Mouse (Mus musculus) C2C12 (cell line): ENCODE results near the gene Tjp3. TPM values are rescaled to one million over a fixed set of nuclear protein-coding genes. Genes with fewer than 3 reads are reported as not detected.

Source experiments
- H3K27me3 ChIP-seq: one replicate; pipeline ENCODE4 v1.6.1; 2011; ENCODE audit not compliant: control insufficient read depth, insufficient read depth, insufficient read length
- H3K36me3 ChIP-seq: one replicate; pipeline ENCODE4 v1.6.1; 2011; ENCODE audit not compliant: control insufficient read depth, insufficient read depth
- H3K4me3 ChIP-seq: one replicate; pipeline ENCODE4 v1.5.1; 2011; ENCODE audit warnings: mild to moderate bottlenecking, control low read depth; ENCODE audit not compliant: poor library complexity, insufficient read depth, severe bottlenecking
- H3K79me2 ChIP-seq: one replicate; pipeline ENCODE4 v1.6.1; 2011; ENCODE audit not compliant: control insufficient read depth, insufficient read depth
- H3K79me3 ChIP-seq: one replicate; pipeline ENCODE4 v1.6.1; 2011; ENCODE audit warnings: low read depth, control low read depth
- H3ac ChIP-seq: one replicate; pipeline ENCODE3; 2011; ENCODE audit warnings: low read depth; ENCODE audit not compliant: control insufficient read depth, insufficient read length
- CEBPB ChIP-seq: IDR thresholded peaks from one replicate; pipeline ENCODE4 v1.6.1; 2011; ENCODE audit warnings: low read depth, mild to moderate bottlenecking, control low read depth, moderate library complexity
- CTCF ChIP-seq: IDR thresholded peaks from one replicate; pipeline ENCODE4 v1.5.1; 2011; ENCODE audit not compliant: control insufficient read depth, insufficient read depth, insufficient read length
- FOSL1 ChIP-seq: IDR thresholded peaks from one replicate; pipeline ENCODE4 v1.8.0; 2011; ENCODE audit warnings: mild to moderate bottlenecking, low read length; ENCODE audit not compliant: poor library complexity, insufficient read depth, severe bottlenecking
- MAX ChIP-seq: IDR thresholded peaks from one replicate; pipeline ENCODE4 v1.6.1; 2011; ENCODE audit warnings: mild to moderate bottlenecking, control low read depth
- MYOD1 ChIP-seq: IDR thresholded peaks from one replicate; pipeline ENCODE4 v1.6.1; 2011; ENCODE audit warnings: low read depth; ENCODE audit not compliant: control insufficient read depth, insufficient read length
- MYOG ChIP-seq: IDR thresholded peaks from one replicate; pipeline ENCODE4 v1.6.1; 2011; ENCODE audit not compliant: control insufficient read depth, insufficient read length; ENCODE audit errors: extremely low read depth
- USF1 ChIP-seq: IDR thresholded peaks from one replicate; pipeline ENCODE4 v1.6.1; 2011; ENCODE audit warnings: low read depth, mild to moderate bottlenecking, control low read depth, moderate library complexity
- polyA plus RNA-seq: library from polyadenylated mRNA; unstranded; fragments of >200 nt; fragmentation: generic; extraction: Trizol; gene quantifications from one replicate; pipeline ENCODE4 v1.2.1, GENCODE M21; 2012; ENCODE audit warnings: missing spikeins

Gene Tjp3
- polyA plus RNA-seq, 1 experiment: not detected

- Histone ChIP-seq H3K36me3 (no peaks in the 10 kb centered on the region), H3K79me2 (no peaks in the 10 kb centered on the region), H3ac (no peak overlapping the region), H3K27me3 (no peaks in the 10 kb centered on the region), H3K4me3 (no peak overlapping the region), H3K79me3 (no peaks in the 10 kb centered on the region)
- TF ChIP-seq MYOD1 (no peak), CTCF (no peak), MYOG (no peak), CEBPB (no peak), USF1 (no peak), FOSL1 (no peak), MAX (no peak)
These were observed 13.7 kb downstream of the Tjp3 start for GRCm38 (mm10) chr10:81277676-81278075.

- Histone ChIP-seq H3K27me3 (no peaks in the 10 kb centered on the region), H3K4me3 (no peak overlapping the region), H3K36me3 (peaks cover 11% of the 10 kb centered on the region), H3K79me2 (peaks cover 9% of the 10 kb centered on the region), H3ac (no peak overlapping the region), H3K79me3 (peaks cover 4% of the 10 kb centered on the region)
- TF ChIP-seq FOSL1 (no peak), USF1 (no peak), CEBPB (no peak)
These were observed 17.5 kb downstream of the Tjp3 start for GRCm38 (mm10) chr10:81273842-81274241.

GRCm38 (mm10) chr10:81272356-81272755 is 19.0 kb downstream of the Tjp3 start:
- H3K36me3 ChIP-seq: peaks cover 11% of the 10 kb centered on the region
- H3K79me3 ChIP-seq: peaks cover 4% of the 10 kb centered on the region
- no peak for TF ChIP-seq MAX
- no peak overlapping the region for H3K4me3 ChIP-seq
- H3K27me3 ChIP-seq: no peaks in the 10 kb centered on the region
- peaks cover 19% of the 10 kb centered on the region for H3K79me2 ChIP-seq
- no peak overlapping the region for H3ac ChIP-seq

- Histone ChIP-seq H3K4me3 (peak overlapping the region; percentile 75), H3K36me3 (peaks cover 24% of the 10 kb centered on the region)
These were observed 22.6 kb downstream of the Tjp3 start for GRCm38 (mm10) chr10:81268643-81269412.

GRCm38 (mm10) chr10:81268056-81268455 is 23.3 kb downstream of the Tjp3 start:
- Histone ChIP-seq H3K79me3 (peaks cover 13% of the 10 kb centered on the region), H3K27me3 (no peaks in the 10 kb centered on the region), H3K79me2 (peaks cover 41% of the 10 kb centered on the region), H3K36me3 (peaks cover 31% of the 10 kb centered on the region), H3ac (peak overlapping the region; percentile 99), H3K4me3 (peak overlapping the region; percentile 75)
- no peak for TF ChIP-seq MYOG
- peak; percentile 84 for TF ChIP-seq CEBPB

More at GRCm38 (mm10) chr10:81268643-81269412, 22.6 kb downstream of the Tjp3 start:
- Histone ChIP-seq H3K79me2 (peaks cover 41% of the 10 kb centered on the region), H3ac (peak overlapping the region; percentile 99), H3K27me3 (no peaks in the 10 kb centered on the region), H3K79me3 (peaks cover 13% of the 10 kb centered on the region)
- TF ChIP-seq FOSL1 (no peak), MAX (no peak), USF1 (no peak), MYOG (no peak), CTCF (no peak), MYOD1 (no peak), CEBPB (no peak)

- Histone ChIP-seq H3K27me3 (no peaks in the 10 kb centered on the region), H3K4me3 (peak within 1 kb of the TSS; percentile 48), H3K79me2 (peaks cover 41% of the 10 kb centered on the region), H3K79me3 (peaks cover 13% of the 10 kb centered on the region), H3ac (peak within 1 kb of the TSS; percentile 55), H3K36me3 (peaks cover 32% of the 10 kb centered on the region)
- TF ChIP-seq FOSL1 (no peak), MYOD1 (no peak), MAX (peak; percentile 96), CEBPB (peak; percentile 24), MYOG (no peak), CTCF (no peak), USF1 (no peak)
These were observed 24.9 kb downstream of the Tjp3 start, which contains the start of the genes Mrpl54 and Apba3 for GRCm38 (mm10) chr10:81266211-81267105. Gene Mrpl54 (minus strand): TSS chr10:81266934. Gene Apba3 (plus strand): TSS chr10:81266960.
